Mouse (Mus musculus) cerebellum, postnatal 10 days (tissue): ENCODE measurements around the gene Ssxb6.
"Not testable (repeated sequence)": the region's sequence is repeated elsewhere in the genome, so short reads cannot be mapped to it uniquely, and the experiment has no call there.

Source experiments
- DNase-seq, 2 experiments: peaks; one replicate each; pipeline ENCODE4 v3.0.0; 2021; ENCODE audit warnings: mixed read lengths in 2 of 2

The Ssxb6 gene

GRCm38 (mm10) chrX:8548155-8548554 lies at the start of gene Ssxb6:
Ssxb6 (minus strand) TSS chrX:8548255.
- DNase-seq = not testable (repeated sequence)

GRCm38 (mm10) chrX:8591716-8592115 lies 43.7 kb upstream of the Ssxb6 start, which contains the start of gene Ssxb3:
Ssxb3 (minus strand) TSS chrX:8591816.
- DNase-seq = not testable (repeated sequence)

GRCm38 (mm10) chrX:8524854-8525253 lies 23.2 kb downstream of the Ssxb6 start, which contains the start of gene Gm14459:
Gm14459 (minus strand) TSS chrX:8524954.
- no peak for DNase-seq
